Mouse (Mus musculus) retina, postnatal 7 days (tissue): ENCODE data around the gene Hoxa11.

Experiments
- DNase-seq: peaks from one replicate; pipeline ENCODE4 v3.0.0-alpha.2; 2012; ENCODE audit warnings: low read depth, low spot score

Hoxa11 gene

GRCm38 (mm10) chr6:52245757-52246142 lies at the start of gene Hoxa11:
Gene Hoxa11 (minus strand): TSS chr6:52245810.
- no peak for DNase-seq

DNA sequence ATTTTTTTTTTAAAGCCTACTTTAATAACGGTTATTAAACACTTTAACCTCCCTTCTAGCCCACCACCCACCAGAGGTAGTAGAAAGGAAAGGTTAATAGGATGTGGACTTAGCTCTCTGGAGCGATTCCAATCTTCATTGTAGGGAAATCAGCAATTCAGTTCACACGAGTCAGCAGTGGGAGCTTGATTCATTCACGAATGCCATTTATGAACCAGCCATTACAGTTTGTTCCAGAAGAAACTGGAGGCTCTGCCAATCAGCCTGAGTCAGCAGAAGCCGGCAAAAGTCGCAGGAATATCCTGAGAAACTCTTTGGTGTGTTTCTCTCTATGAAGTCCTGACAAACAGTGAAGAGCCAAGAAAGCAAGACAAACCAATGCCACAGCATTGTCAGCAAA lies 49.0 kb upstream of the Hoxa11 start:
- DNase-seq: no peak

GRCm38 (mm10) chr6:52292328-52292727 lies 46.7 kb upstream of the Hoxa11 start:
- DNase-seq: no peak

DNA sequence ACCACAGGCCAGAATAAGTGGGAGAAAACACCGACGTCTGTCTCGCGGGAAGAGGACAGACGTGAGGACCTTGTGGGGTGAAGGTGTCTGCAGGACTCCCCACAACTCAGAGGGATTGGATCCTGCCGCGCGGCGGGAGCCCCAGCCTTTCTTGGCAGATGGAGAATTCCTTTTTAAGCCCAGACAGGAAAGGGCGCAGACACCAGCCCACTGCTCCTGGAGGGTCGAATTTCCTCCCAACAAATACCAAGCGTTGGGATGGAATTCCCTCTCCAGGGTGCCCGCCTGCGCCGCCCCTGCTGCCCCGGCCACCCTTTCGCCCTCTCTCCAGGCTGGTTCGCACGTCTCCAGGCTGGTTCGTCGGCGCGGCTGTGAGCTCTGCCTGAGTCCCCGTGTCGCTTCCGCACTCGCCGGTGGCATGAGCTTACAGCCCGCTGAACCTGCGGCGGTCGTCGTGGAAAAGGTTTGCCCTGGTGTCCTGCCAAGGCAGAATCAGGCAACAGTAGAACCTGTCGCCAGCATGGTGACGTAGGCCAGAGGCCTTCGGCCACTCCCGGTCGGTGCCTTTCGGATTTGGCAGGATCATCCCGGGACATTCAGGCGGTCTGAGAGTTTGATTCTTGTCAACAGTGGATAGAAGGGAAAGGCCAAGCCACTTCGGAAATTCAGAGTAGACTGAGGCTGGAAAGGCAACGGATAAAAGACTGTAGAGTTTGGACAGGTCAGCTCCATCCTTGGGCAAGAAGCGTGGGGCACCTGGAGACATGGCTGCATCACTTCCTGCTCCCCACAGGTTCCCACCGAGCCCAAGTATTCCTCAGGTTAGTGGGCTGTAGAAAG lies 45.6 kb upstream of the Hoxa11 start:
- no peak for DNase-seq

DNA sequence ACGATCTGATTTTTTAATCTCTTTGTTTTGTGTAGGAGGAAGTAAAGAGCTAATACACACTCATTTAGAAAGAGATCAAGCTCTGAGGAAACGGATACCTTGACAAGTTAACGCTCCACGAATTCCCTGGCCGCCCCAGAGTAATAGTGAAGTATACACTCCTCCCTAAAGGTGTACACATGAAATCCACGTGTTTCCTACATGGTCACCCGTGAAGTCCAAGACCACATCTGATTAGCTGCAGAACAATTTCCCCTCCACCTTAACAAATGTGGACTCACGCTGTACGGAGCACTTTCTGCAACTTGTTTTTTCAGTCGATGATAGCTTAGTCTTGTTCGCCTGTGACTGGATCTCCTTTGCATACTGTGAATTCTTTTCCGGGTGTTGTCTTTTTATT lies 44.6 kb upstream of the Hoxa11 start:
- DNase-seq: no peak

DNA sequence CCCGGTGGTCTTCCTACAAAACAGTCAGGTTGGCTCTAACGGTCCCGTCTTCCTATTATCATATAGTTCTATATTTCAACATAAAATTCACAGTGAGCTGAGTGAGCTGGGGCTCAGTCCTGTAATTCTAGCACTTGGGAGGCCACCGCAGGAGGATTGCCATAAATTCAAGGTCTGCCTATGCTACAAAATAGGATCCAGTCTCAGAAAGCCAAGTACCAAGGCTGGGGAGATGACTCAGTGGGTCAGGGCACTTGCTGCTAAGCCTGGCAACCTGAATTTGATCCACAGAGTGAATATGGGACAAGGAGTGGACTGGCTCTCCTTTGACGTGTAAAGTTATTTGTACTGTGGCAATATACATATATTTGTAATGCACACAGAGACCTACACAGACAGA lies 38.3 kb upstream of the Hoxa11 start:
- DNase-seq: no peak

GRCm38 (mm10) chr6:52281084-52281483 lies 35.5 kb upstream of the Hoxa11 start:
- DNase-seq: no peak

GRCm38 (mm10) chr6:52276920-52277319 lies 31.3 kb upstream of the Hoxa11 start:
- DNase-seq: no peak

- DNase-seq: no peak
Measured at GRCm38 (mm10) chr6:52276382-52276781, 30.8 kb upstream of the Hoxa11 start.

DNA sequence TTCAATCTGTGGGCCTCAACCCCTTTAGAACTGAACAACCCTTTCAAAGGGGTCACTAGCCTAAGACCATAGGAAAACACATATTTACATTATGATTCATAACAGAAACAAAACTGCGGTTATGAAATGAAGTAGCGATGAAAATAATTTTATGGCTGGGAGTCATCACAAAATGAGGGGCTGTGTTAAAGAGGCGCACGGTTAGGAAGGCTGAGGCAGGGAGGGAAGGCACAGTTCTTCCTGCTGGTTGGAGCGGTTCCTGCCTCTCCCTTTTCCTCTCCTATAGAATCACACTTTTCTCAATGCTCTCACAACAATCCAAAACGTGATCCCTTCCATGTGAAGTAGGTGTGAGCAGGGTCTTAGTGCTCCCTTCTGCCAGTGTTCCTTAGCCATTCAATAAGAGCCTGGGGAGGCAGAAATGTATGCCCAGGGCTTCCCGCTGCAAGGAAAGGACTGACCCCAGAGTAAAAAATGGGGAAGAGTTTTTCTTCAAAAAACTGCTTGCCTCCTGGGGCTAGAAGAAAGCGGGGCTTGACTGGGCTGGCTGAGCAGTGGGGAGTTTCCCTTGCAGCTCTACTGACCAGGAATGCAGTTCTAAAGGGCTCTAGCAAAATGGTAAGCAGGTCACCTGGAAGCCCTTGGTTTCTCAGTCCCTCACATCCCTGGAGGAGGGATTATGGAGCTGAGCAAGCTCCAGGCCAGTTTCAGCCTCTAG lies 30.1 kb upstream of the Hoxa11 start:
- DNase-seq: no peak

DNA sequence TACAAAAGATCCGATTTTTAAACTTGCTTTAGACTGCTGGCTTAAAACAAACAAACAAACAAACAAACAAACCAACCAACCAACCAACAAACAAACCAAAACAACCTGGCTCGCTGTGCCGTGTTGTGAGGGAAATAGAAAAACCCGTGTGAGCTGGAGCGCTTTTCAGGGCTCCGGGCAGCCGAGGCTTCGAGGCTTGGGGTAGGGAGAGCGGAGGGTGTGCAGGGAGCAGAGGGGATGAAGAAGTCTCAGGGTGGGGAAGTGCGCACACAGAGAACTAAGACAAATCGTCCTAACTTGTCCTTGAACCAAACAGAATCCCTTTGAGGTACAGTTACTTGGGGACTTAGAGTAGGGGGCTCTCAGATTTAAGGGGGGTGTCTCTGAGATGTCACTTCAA lies 29.0 kb upstream of the Hoxa11 start:
- no peak for DNase-seq

DNA sequence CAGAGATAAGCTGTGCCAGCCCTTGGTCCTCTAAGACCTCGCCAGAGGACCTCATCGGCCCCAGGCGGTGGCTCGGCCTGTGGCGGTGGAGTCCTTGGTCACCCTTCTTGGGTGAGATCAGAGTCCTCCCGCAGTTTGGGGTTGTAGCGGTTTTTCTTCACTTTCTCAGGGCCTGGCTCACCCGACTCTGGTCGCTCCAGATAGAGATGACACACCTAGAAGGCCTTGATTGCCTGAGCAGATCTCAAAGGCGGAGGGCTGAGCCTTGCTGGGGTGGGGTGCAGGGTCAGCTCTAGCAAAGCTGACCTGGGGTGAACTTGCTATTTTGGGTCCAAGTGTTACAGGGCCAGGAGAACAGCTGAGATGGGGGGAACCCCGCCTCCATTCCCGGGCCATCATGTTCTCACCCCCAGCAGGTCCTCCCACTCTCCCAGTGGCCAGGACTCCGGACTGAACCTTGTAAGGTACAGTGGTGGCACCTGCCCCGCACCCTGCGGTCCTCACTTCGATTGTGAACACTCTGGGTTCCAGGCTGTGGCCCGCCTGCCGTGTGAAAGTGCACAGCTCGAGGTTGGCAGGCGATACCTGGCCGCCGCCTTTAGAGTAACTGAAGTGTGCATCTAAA lies 28.2 kb upstream of the Hoxa11 start:
- no peak for DNase-seq

GRCm38 (mm10) chr6:52272766-52273655 lies 27.4 kb upstream of the Hoxa11 start:
- no peak for DNase-seq

- peak; percentile 47 for DNase-seq
Measured at GRCm38 (mm10) chr6:52270494-52271480, 25.2 kb upstream of the Hoxa11 start.

GRCm38 (mm10) chr6:52268756-52269155 lies 23.1 kb upstream of the Hoxa11 start:
- no peak for DNase-seq

- no peak for DNase-seq
Measured at GRCm38 (mm10) chr6:52268341-52268740, 22.7 kb upstream of the Hoxa11 start.

GRCm38 (mm10) chr6:52267691-52268090 lies 22.1 kb upstream of the Hoxa11 start:
- DNase-seq: no peak

GRCm38 (mm10) chr6:52267221-52267620 lies 21.6 kb upstream of the Hoxa11 start:
- DNase-seq: no peak

- DNase-seq: no peak
Measured at GRCm38 (mm10) chr6:52266666-52266985, 21.0 kb upstream of the Hoxa11 start.

- DNase-seq: no peak
Measured at GRCm38 (mm10) chr6:52265913-52266665, 20.5 kb upstream of the Hoxa11 start.
